Comparison of ENCODE assay signal across 8 mouse cellular contexts in genomic region chr16:52311073-52311472, GRCm38 (mm10).
DNase-seq lines count a peak whose midpoint lies in the region; ATAC-seq and TF ChIP-seq lines count a peak whose summit lies in the region.

No protein-coding gene starts in this region.

- no peaks in the 10 kb centered on the region for H3K4me1 ChIP-seq in forebrain, embryonic 10.5 days
- no peaks in the 10 kb centered on the region for H3K4me1 ChIP-seq in liver, embryonic 14.5 days (replicated peaks; ENCODE audit: control insufficient read depth in 2 of 2, insufficient read depth in 2 of 2, low read length in 1 of 2)
- H3K4me1 ChIP-seq in neural tube, embryonic 13.5 days (replicated peaks) = no peaks in the 10 kb centered on the region

- H3K27ac ChIP-seq in forebrain, embryonic 10.5 days = no peak overlapping the region
- no peak overlapping the region for H3K27ac ChIP-seq in liver, embryonic 14.5 days
- H3K27ac ChIP-seq in neural tube, embryonic 13.5 days (replicated peaks) = no peak overlapping the region

- no peak overlapping the region for H3K9ac ChIP-seq in liver, embryonic 14.5 days (replicated peaks)
- H3K9ac ChIP-seq in neural tube, embryonic 13.5 days = no peak overlapping the region

- TF ChIP-seq EP300 in liver, embryonic 14.5 days (IDR thresholded peaks at IDR 0.05; ENCODE audit: low read depth) = no peak

- H3K4me2 ChIP-seq in liver, embryonic 14.5 days (ENCODE audit: low read depth) = peak overlapping the region; percentile 16; the same call in 1 of the 2 replicates
- H3K4me2 ChIP-seq in neural tube, embryonic 13.5 days = peak overlapping the region; percentile 29

- 0 out of 2 replicates have a peak, but pooled peaks have one; percentile 15 for ATAC-seq in liver, embryonic 14.5 days (ENCODE audit: insufficient read depth)
- peak; percentile 53; the same call in 1 of the 2 replicates for ATAC-seq in neural tube, embryonic 13.5 days (ENCODE audit: low read depth)

- no peaks in the 10 kb centered on the region for H3K36me3 ChIP-seq in forebrain, embryonic 10.5 days (replicated peaks)
- no peaks in the 10 kb centered on the region for H3K36me3 ChIP-seq in liver, embryonic 14.5 days (replicated peaks; ENCODE audit: control insufficient read depth, insufficient read depth, low read depth)
- no peaks in the 10 kb centered on the region for H3K36me3 ChIP-seq in neural tube, embryonic 13.5 days

- peak; percentile 64 for TF ChIP-seq CTCF in liver, embryonic 14.5 days (IDR thresholded peaks at IDR 0.05; ENCODE audit: low read depth)

- no peaks in the 10 kb centered on the region for H3K27me3 ChIP-seq in forebrain, embryonic 10.5 days (ENCODE audit: poor library complexity, severe bottlenecking)
- no peaks in the 10 kb centered on the region for H3K27me3 ChIP-seq in liver, embryonic 14.5 days (ENCODE audit: control insufficient read depth, insufficient read depth, low read length)
- no peaks in the 10 kb centered on the region for H3K27me3 ChIP-seq in neural tube, embryonic 13.5 days

- WGBS in forebrain, embryonic 10.5 days = 32% methylated on average over 9 of the region's 9 CpGs
- WGBS in liver, embryonic 14.5 days (ENCODE audit: insufficient replicate concordance) = 20% methylated on average over 9 of the region's 9 CpGs
- WGBS in neural tube, embryonic 13.5 days = 20% methylated on average over 9 of the region's 9 CpGs

- H3K4me3 ChIP-seq in forebrain, embryonic 10.5 days = no peak overlapping the region
- no peak overlapping the region for H3K4me3 ChIP-seq in liver, embryonic 14.5 days (ENCODE audit: insufficient read depth in 1 of 2, low read depth in 2 of 2, low read length in 2 of 2)
- H3K4me3 ChIP-seq in neural tube, embryonic 13.5 days = no peak overlapping the region

- intact Hi-C loops in heart, postnatal 14 days (cut with DNase I) = loop anchor here (2.0 to 5.0 kb wide), 2 partner anchors 141 to 956 kb away; partner anchors contain the start of gene Alcam

- peak; percentile 57 for DNase-seq in CD4-positive helper T cell, adult 2 months (ENCODE audit: low read depth, low spot score)
- peak; percentile 88 for DNase-seq in brain, adult 2 months (ENCODE audit: low read depth, low spot score)
- peak; percentile 56 for DNase-seq in forebrain, embryonic 10.5 days (ENCODE audit: extremely low spot score, low spot score)
- DNase-seq in heart, postnatal 14 days = peak; percentile 73 to 86
- peak; percentile 85 to 86 for DNase-seq in kidney, postnatal 4 days
- DNase-seq in liver, embryonic 14.5 days (ENCODE audit: low read depth in 3 of 3, low spot score in 3 of 3) = peak in 2 of 3 experiments; percentile 5 to 9
- peak; percentile 69 for DNase-seq in telencephalon, adult 2 months (ENCODE audit: low read depth, low spot score)

- no peaks in the 10 kb centered on the region for H3K9me3 ChIP-seq in forebrain, embryonic 10.5 days
- H3K9me3 ChIP-seq in liver, embryonic 14.5 days (ENCODE audit: control insufficient read depth, low read length) = no peaks in the 10 kb centered on the region
- no peaks in the 10 kb centered on the region for H3K9me3 ChIP-seq in neural tube, embryonic 13.5 days

Comparison
In these comparisons a context has a peak if more than half of its experiments do, and no peak if none do; other contexts are left out.
1. DNase-seq: peak in every context shown above with its lines; median percentile 88 in brain, adult 2 months; 86 in kidney, postnatal 4 days; 80 in heart, postnatal 14 days; 69 in telencephalon, adult 2 months; 57 in CD4-positive helper T cell, adult 2 months; 56 in forebrain, embryonic 10.5 days; 7 in liver, embryonic 14.5 days.